Mouse (Mus musculus): ENCODE measurements around the gene Ttc9. TPM values are rescaled to one million over a fixed set of nuclear protein-coding genes. Genes with fewer than 3 reads are reported as not detected.
A peak's percentile ranks its signal among the peaks of the same experiment; 100 is the strongest.

Ttc9 gene
- polyA plus RNA-seq, 1 experiment from 2014 or later = 7.1 TPM

- WGBS = 90% methylated on average over 7 of the region's 7 CpGs
Observed at GRCm38 (mm10) chr12:81690751-81691150, 59.7 kb downstream of the Ttc9 start.

DNA sequence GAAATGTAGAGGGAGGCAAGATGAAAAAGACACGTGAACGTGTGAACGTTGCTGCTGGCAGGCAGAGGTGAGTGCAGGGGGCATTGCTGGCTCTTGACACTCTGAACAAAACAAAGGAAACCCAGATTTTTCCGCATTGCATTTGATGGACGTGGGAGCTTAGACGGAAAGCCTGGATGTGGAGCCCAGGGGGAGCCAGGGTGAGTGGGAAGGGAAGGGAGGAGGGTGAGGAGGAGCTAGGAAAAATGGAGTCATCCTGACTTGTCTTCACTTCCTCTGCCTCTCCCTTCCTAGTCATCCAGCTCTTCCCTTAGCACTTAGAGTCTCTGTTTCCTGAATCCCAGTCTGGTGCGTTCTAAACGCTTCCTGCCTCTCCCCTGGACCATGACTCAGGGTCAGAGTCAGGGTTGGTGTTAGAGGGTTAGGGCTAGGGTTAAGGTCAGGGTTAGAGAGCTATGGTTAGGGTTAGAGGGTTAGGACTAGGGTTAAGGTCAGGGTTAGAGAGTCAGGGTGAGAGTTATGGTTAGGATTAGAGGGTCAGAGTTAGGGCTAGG lies 60.2 kb downstream of the Ttc9 start:
- Histone ChIP-seq H3K9ac (no peak overlapping the region), H3K27ac (no peak overlapping the region), H3K4me1 (peaks cover 11% of the 10 kb centered on the region), H3K36me3 (ENCODE audit: poor library complexity, severe bottlenecking) (no peaks in the 10 kb centered on the region), H3K4me2 (no peak overlapping the region), H3K27me3 (no peaks in the 10 kb centered on the region), H3K9me3 (replicated peaks) (no peaks in the 10 kb centered on the region), H3K4me3 (no peak overlapping the region)
- 59% methylated on average over 8 of the region's 8 CpGs for WGBS
- no peak for ATAC-seq

More at GRCm38 (mm10) chr12:81690751-81691150, 59.7 kb downstream of the Ttc9 start:
- H3K27me3 ChIP-seq = no peaks in the 10 kb centered on the region
- no peak overlapping the region for H3K4me3 ChIP-seq
- no peaks in the 10 kb centered on the region for H3K9me3 ChIP-seq (replicated peaks)
- H3K9ac ChIP-seq = no peak overlapping the region
- peaks cover 16% of the 10 kb centered on the region for H3K4me1 ChIP-seq
- H3K27ac ChIP-seq = no peak overlapping the region
- no peak overlapping the region for H3K4me2 ChIP-seq
- no peak for ATAC-seq
- no peaks in the 10 kb centered on the region for H3K36me3 ChIP-seq (ENCODE audit: poor library complexity, severe bottlenecking)

DNA sequence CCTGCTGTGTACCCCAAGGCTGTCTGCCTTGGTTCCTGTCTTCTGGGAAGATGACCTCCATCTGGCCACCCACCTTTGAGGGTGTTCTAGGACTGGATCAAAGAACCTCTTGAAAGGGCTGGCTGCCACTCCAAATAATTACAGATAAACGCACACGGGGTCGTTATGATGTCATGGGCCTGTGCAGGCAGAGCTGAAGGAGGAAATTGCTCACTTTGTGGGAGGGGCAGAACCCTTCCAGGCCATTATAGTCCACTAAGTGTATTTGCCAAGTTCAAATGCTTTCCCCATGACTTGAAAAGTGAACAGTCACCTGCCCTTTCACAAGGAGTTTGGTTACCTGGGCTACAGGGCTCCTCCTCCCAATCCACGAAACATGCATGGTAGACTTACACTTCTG lies 67.0 kb downstream of the Ttc9 start:
- ATAC-seq = no peak
- no peaks in the 10 kb centered on the region for H3K27me3 ChIP-seq
- H3K4me3 ChIP-seq = no peak overlapping the region
- H3K9ac ChIP-seq = no peak overlapping the region
- H3K36me3 ChIP-seq (ENCODE audit: poor library complexity, severe bottlenecking) = no peaks in the 10 kb centered on the region
- no peak overlapping the region for H3K27ac ChIP-seq
- no peak overlapping the region for H3K4me2 ChIP-seq
- no peaks in the 10 kb centered on the region for H3K9me3 ChIP-seq (replicated peaks)
- H3K4me1 ChIP-seq = no peaks in the 10 kb centered on the region
- 43% methylated on average over 4 of the region's 4 CpGs for WGBS

DNA sequence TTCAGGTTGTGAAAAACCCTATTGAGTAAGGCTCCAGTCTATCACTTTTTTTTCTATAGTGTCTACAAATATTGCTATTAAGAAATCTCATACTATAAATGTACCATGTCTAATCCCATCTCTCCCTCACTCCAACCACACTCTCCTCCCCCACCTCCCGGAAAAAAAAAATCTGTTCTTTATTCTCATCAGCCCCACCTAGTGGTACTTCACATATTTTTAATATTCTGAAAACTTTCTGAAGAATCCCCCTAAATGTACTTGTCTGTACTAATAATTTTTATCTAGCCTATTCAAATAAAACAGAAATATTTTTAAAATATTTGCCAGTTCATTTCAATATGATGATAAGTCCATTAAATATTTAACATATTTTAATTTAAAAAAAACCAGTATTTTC lies 71.9 kb downstream of the Ttc9 start:
- H3K4me1 ChIP-seq = no peaks in the 10 kb centered on the region
- no peak overlapping the region for H3K4me2 ChIP-seq
- no peaks in the 10 kb centered on the region for H3K36me3 ChIP-seq (ENCODE audit: poor library complexity, severe bottlenecking)
- peaks cover 6% of the 10 kb centered on the region for H3K9me3 ChIP-seq (replicated peaks)
- WGBS = 7% methylated on average over 1 of the region's 1 CpGs
- no peaks in the 10 kb centered on the region for H3K27me3 ChIP-seq
- no peak overlapping the region for H3K27ac ChIP-seq
- no peak overlapping the region for H3K4me3 ChIP-seq
- no peak overlapping the region for H3K9ac ChIP-seq
- peak; percentile 38; the same call in 1 of the 2 replicates for ATAC-seq

GRCm38 (mm10) chr12:81712618-81713017 lies 81.6 kb downstream of the Ttc9 start:
- no peaks in the 10 kb centered on the region; the same call in 1 of the 2 replicates for H3K9me3 ChIP-seq (replicated peaks)
- H3K4me2 ChIP-seq = no peak overlapping the region
- no peaks in the 10 kb centered on the region for H3K36me3 ChIP-seq (ENCODE audit: poor library complexity, severe bottlenecking)
- ATAC-seq = no peak
- no peak overlapping the region for H3K9ac ChIP-seq
- no peaks in the 10 kb centered on the region for H3K27me3 ChIP-seq
- no peak overlapping the region for H3K27ac ChIP-seq
- no peak overlapping the region for H3K4me3 ChIP-seq
- WGBS = 88% methylated on average over 4 of the region's 4 CpGs
- H3K4me1 ChIP-seq = peaks cover 10% of the 10 kb centered on the region; the same call in 1 of the 2 replicates

Other genes starting within 250 kb of the Ttc9 start
- 0.50 and 0.71 TPM in 2 replicates for gene Adam4, start 209.3 kb upstream of the Ttc9 start, polyA plus RNA-seq (2015; fragmentation: Nextera tagmentation; extraction: Ambion mirVana)
- 137 and 152 TPM in 2 replicates for gene Cox16, start 146.1 kb upstream of the Ttc9 start, polyA plus RNA-seq (2015; fragmentation: Nextera tagmentation; extraction: Ambion mirVana)
- 25.8 and 27.8 TPM in 2 replicates for gene Gm20498, start 98.3 kb upstream of the Ttc9 start, polyA plus RNA-seq (2015; fragmentation: Nextera tagmentation; extraction: Ambion mirVana)
- gene Synj2bp, start 98.3 kb upstream of the Ttc9 start, polyA plus RNA-seq (2015; fragmentation: Nextera tagmentation; extraction: Ambion mirVana) = 39.5 and 40.5 TPM in 2 replicates
- 0.38 and 0.59 TPM in 2 replicates for gene Adam21, start 62.8 kb upstream of the Ttc9 start, polyA plus RNA-seq (2015; fragmentation: Nextera tagmentation; extraction: Ambion mirVana)
- 67.3 and 67.4 TPM in 2 replicates for gene Med6, start 36.2 kb upstream of the Ttc9 start, polyA plus RNA-seq (2015; fragmentation: Nextera tagmentation; extraction: Ambion mirVana)
- 4.2 and 4.6 TPM in 2 replicates for gene Map3k9, start 149.9 kb downstream of the Ttc9 start, polyA plus RNA-seq (2015; fragmentation: Nextera tagmentation; extraction: Ambion mirVana)
- 8.6 and 14.1 TPM in 2 replicates for gene Pcnx, start 228.8 kb downstream of the Ttc9 start, polyA plus RNA-seq (2015; fragmentation: Nextera tagmentation; extraction: Ambion mirVana)